Mouse (Mus musculus) gastrocnemius, adult 18-20 months (tissue): ENCODE results near the gene Klhl22. TPM values are rescaled to one million over a fixed set of nuclear protein-coding genes. Genes with fewer than 3 reads are reported as not detected.
"Not testable (repeated sequence)": the region's sequence is repeated elsewhere in the genome, so short reads cannot be mapped to it uniquely, and the experiment has no call there.

Experiments used
- DNase-seq: peaks from one replicate; pipeline ENCODE4 v3.0.0; 2021; ENCODE audit warnings: low spot score
- long read RNA-seq, 2 experiments: library from polyadenylated mRNA; stranded (forward); transcript quantifications; one replicate each; pipeline ENCODE4 v2.0.0; 2021
- total RNA-seq, 2 experiments: library from RNA; stranded (reverse); gene quantifications; 2 replicates each; pipeline ENCODE4 v1.2.3; 2021

Gene Klhl22
- 10 to 100 TPM; 21.8 to 23.4 TPM for total RNA-seq
- long read RNA-seq, experiment 1, transcript Klhl22-207 (7 exons, 2,544 nt) = major isoform, 11 of 58 reads
- long read RNA-seq, experiment 1, partial matches to known transcripts = 21 of 58 reads
- long read RNA-seq, experiment 1, other reads (novel, unspliced or antisense) = 25 of 58 reads
- long read RNA-seq, experiment 2, transcript Klhl22-207 (7 exons, 2,544 nt) = major isoform, 10 of 77 reads
- long read RNA-seq, experiment 2, partial matches to known transcripts = 11 of 77 reads
- long read RNA-seq, experiment 2, other reads (novel, unspliced or antisense) = 56 of 77 reads

GRCm38 (mm10) chr16:17759344-17759773, at the start of gene Klhl22:
TSS of gene Klhl22 (plus strand) at chr16:17759618.
- peak; percentile 93 for DNase-seq

- DNase-seq = no peak
Measured at GRCm38 (mm10) chr16:17717791-17718190, 41.6 kb upstream of the Klhl22 start.

DNA sequence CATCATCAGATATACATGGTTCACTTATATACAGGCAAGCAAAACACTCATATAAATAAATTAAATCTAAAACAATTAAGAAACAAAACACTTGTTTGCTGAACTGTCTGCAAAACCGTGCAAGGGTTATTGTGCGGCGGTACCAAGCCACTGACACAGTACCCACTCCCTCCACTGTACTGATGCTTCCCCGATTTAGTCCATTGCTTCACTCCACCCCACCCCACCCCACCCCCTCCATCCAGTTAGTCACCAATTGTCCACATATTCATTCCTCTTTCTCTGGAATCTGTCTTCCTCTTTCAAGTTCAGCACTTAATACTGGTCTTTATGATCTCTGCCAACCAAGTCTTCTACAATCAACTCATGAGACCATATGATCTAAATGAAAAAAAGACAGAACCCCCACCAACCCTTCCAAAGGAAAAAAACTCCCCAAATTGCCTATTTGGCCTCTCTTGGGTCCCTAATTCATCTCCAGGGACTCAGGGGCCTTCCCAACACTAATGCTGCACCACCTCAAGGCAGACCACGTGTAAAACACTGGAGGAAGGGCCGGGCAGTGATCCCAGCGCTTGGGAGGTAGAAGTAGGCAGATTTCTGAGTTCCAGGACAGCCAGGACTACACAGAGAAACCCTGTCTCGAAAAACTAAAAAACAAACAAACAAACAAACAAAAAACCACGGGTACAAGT, 38.2 kb upstream of the Klhl22 start:
- no peak for DNase-seq

DNA sequence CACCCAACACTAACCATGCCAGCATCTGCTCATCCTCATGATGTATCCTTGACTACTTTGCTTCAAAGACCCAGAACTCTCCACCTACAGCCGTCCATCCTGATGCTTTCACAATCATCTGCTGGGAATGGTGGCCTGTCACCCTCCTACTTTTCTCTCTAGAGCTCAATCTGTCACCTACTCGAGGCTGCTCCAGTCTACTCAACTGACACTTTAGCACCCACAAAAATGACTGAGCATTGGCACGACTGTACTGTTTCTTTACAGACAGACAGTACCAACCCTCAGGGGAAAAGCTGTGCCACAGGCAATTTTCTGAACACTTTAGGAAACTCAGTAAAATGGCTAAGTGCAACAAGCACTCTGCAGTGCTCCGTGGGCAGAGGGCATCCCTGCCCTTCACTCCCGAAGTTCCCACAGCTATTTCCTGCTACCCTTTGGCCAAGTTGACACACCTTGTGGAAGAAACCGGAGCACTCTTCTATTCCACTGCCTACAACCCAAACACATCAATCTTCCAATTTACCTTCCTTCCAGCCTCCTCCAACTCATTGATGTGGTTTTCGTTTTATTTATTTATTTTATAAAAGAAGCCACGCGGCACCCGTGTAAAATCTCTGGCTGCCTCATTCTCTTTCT, 37.5 kb upstream of the Klhl22 start:
- no peak for DNase-seq

DNA sequence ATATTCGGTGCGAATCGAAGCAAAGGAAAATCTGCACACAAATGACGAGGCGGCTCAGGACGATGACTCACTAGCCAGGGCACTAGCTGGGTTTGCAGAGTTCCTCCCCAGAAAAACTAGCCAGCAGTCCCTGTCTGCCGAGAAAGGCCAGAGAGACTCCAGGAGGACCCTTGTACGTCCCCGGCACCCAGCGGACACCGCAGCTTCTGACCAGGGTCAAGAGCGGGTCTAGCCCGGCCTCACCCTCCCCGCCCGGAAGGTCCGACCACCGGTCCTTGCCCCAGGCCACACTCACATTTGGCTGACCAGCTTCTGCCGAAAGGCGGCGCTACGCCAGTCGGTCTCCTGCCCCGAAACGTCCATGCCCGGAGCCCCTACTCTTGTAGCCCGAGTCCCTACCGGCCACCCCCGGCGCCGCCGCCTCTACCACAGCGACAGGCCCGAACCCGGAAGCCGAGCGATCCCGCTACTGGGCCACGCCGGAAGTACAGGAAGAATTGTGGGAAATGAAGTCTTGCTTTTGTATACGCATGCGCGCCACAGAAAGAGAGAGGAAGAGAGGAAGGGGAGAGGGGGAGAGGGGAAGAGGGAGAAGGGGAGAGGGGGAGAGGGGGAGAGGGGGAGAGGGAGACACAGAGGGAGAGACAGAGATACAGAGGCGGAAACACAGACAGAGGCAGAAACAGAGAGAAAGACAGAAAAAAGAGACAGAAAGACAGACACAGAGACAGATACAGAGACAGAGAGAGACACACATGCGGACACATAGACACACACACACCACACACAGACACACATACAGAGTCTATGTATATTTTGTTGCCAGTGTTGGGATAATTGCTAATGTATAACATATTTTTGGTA, 36.7 kb upstream of the Klhl22 start:
- DNase-seq = peak; percentile 89

- no peak for DNase-seq
Measured at GRCm38 (mm10) chr16:17723325-17723626, 36.1 kb upstream of the Klhl22 start.

DNA sequence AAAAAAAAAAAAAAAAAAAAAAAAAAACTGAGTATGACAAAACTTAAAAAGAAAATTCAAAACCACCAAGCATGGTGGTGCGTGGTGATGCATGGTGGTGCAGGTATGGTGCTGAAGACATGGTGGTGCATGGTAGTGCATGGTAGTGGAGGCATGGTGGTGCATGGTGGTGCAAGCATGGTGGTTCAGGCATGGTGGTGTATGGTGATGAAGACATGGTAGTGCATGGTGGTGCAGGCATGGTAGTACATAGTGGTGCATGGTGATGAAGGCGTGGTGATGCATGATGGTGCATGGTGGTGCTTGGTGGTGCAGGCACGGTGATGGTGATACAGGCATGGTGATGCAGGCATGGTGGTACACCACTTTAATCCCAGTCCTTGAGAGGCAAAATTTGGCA, 35.0 kb upstream of the Klhl22 start:
- no peak for DNase-seq

GRCm38 (mm10) chr16:17727179-17727861, 32.1 kb upstream of the Klhl22 start:
- peak; percentile 50 for DNase-seq

- no peak for DNase-seq
Measured at GRCm38 (mm10) chr16:17729974-17730373, 29.4 kb upstream of the Klhl22 start.

DNA sequence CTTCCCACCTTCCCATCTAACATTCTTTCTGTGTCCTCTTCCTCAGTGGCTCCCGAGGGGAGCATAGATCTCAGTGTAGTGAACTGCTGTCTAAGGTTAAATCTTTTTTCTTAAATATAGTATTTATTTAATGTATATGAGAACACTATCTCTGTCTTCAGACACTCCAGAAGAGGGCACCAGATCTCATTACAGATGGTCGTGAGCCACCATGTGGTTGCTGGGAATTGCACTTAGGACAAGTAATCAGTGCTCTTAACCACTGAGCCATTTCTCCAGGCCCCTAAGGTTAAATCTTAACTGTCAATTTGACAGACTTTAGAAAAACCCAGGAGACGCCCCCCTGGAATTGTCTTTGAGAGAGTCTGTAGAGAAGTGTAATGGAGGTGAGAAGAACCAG, 27.4 kb upstream of the Klhl22 start:
- no peak for DNase-seq

- DNase-seq = no peak
Measured at GRCm38 (mm10) chr16:17732431-17732830, 27.0 kb upstream of the Klhl22 start.

- DNase-seq = no peak
Measured at GRCm38 (mm10) chr16:17732841-17733340, 26.5 kb upstream of the Klhl22 start, which contains the start of gene Med15. TSS of gene Med15 (minus strand) at chr16:17732891.

- DNase-seq = no peak
Measured at GRCm38 (mm10) chr16:17733646-17734045, 25.8 kb upstream of the Klhl22 start.

DNA sequence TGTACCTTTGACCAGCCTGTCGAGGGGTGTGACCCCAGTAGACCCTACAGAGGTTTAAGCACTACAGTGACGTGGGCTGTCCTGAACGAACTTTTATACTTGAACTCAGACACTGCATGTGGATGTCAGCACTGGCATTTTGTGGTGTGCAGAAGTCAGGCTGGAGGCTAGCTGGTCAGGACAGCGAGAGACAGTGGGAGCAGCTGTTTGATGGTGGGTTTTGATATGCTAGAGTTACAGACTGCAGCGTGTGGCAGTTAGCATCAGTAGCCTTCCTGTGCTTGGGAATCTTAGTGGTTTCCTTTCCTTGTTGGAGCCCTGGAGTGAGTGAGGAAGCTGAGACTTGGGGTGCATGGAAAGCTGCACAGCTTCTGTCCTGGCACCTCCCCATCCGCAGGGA, 24.5 kb upstream of the Klhl22 start:
- not testable (repeated sequence) for DNase-seq

DNA sequence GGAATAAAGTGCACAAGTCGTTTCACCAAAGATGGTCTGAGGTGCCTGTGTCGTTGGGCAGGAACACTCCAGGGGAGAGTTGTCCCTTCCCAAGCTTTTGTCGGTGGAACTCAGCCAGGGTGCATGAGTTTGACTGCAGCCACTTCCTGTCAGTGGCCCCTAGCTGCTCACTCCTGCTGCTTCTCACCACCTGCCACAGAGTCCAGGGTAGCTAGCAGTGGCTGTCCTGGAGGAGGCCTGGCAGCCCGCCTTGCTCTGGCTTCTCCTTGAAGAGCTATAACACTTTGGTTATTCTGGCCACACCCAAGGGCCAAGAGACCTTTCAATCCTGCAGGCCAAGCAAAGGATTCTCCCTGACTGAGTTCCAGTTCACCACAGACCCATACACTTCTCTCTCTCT, 23.3 kb upstream of the Klhl22 start:
- DNase-seq = no peak

GRCm38 (mm10) chr16:17740080-17740479, 19.3 kb upstream of the Klhl22 start:
- no peak for DNase-seq

DNA sequence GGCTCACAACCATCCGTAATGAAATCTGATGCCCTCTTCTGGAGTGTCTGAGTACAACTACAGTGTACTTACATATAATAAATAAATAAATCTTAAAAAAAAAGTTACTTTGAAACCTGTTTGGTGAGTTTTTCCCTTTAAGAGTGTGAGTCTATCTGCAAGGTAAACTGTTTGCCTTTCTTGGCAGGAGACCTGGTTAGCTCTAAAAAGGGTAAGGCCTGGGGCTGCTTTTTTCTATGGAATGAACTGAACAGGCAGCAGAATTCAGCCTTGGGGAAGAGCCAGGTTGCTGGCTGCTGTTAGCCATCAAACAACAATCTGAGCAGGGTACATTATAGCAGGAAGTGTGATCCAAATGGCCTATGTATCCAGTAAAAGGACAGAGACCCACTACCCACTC, 16.6 kb upstream of the Klhl22 start:
- DNase-seq = no peak

GRCm38 (mm10) chr16:17743279-17743678, 16.1 kb upstream of the Klhl22 start:
- no peak for DNase-seq

- no peak for DNase-seq
Measured at GRCm38 (mm10) chr16:17744536-17744935, 14.9 kb upstream of the Klhl22 start.

DNA sequence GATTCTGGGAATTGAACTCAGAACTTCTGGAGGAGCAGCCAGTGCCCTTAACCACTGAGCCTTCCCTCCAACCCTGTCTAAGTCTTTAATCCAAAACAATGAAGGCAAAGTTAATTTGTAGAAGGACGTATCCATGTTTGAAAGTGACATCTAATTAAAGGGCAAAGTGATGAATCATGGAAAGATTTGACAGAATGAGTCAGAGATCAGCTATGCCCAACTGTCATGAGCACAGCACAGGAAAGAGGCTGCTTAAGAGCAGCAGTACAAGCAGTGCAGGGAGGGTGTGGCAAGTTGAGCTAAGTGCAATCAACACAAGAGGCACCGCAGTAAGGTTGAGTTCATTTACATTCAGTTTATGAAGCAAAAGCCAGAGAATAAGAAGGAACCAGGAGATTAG, 14.4 kb upstream of the Klhl22 start:
- DNase-seq = no peak

GRCm38 (mm10) chr16:17753001-17753400, 6.4 kb upstream of the Klhl22 start:
- DNase-seq = no peak
